Mouse (Mus musculus): ENCODE results near the gene Sel1l3.

DNA sequence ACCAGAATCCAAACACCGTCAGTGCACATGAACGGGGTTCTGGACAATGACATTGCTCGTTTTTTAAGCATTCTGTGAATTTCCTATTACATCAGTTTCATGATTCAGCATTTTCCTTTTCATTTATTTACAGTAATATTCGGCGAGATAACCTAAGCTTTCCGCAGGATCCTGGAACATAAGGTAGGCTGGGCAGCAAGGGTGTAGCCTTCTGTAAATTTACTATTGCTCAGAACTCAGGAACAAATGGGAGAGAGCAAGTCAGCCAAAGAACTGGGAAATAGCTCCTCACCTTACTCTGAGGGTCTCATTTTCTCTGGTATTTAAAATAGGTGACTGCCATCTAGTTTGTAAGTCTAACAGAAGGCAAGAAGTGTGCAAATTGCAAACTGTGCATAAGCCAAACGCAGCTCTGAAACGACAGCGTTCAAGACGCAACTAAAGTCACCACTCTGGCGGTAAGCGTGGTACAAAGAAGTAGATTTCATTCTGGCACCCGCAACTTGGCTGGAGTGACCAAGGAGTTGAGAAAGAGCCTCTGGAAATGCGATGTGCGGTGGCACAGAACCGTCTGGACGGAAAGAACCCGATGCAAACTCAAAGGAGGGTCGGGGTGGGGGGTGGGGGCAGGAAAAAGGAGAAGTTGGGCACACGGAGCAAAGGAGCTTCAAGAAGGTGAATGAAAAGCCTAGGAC, 1.5 kb downstream of the Sel1l3 start:
- TF ChIP-seq CTCF (IDR thresholded peaks at IDR 0.05; ENCODE audit: borderline replicate concordance, control insufficient read depth, extremely low read depth, insufficient read depth, low read length, poor library complexity) = no peak
- no peak for TF ChIP-seq POLR2A (IDR thresholded peaks at IDR 0.05; ENCODE audit: control insufficient read depth, extremely low read depth, insufficient read depth, low read length, poor library complexity)

Measured in thymus, adult 2 months (tissue).